Mouse (Mus musculus): Measurements from ENCODE around the gene Boll. TPM values are rescaled to one million over a fixed set of nuclear protein-coding genes. Genes with fewer than 3 reads are reported as not detected.

Gene Boll
- polyA plus RNA-seq, 1 experiment from 2014 or later, result 0.36 TPM

Other genes with a start within 250 kb of the Boll start
- 134 and 139 TPM in 2 replicates for gene Mob4, start 232.2 kb downstream of the Boll start, polyA plus RNA-seq (2015; fragmentation: Nextera tagmentation; extraction: Ambion mirVana)
- 7.6 and 9.0 TPM in 2 replicates for gene Rftn2, start 136.7 kb downstream of the Boll start, polyA plus RNA-seq (2015; fragmentation: Nextera tagmentation; extraction: Ambion mirVana)
- gene Mars2, start 126.3 kb downstream of the Boll start, polyA plus RNA-seq (2015; fragmentation: Nextera tagmentation; extraction: Ambion mirVana), result 2.2 and 2.6 TPM in 2 replicates
- gene Plcl1, start 42.5 kb upstream of the Boll start, polyA plus RNA-seq (2015; fragmentation: Nextera tagmentation; extraction: Ambion mirVana), result 3.9 and 4.5 TPM in 2 replicates